Mouse (Mus musculus) spleen, adult 2 months (tissue): Measurements from ENCODE around the gene Pmel. TPM values are rescaled to one million over a fixed set of nuclear protein-coding genes. Genes with fewer than 3 reads are reported as not detected.

Source experiments
- DNase-seq, 2 experiments: peaks; one replicate each; pipeline versions ENCODE4 v3.0.0 to v3.0.0-alpha.2; 2012 to 2021; ENCODE audit warnings: low spot score in 2 of 2, low read depth in 1 of 2
- H3K27ac ChIP-seq: fragments of 200-500 bp; 2 replicates; pipeline ENCODE4 v1.5.1; 2012; ENCODE audit warnings: low read length, inconsistent platforms; ENCODE audit not compliant: insufficient read depth
- H3K27me3 ChIP-seq: fragments of 200-500 bp; 2 replicates; pipeline ENCODE4 v1.6.1; 2012; ENCODE audit warnings: mild to moderate bottlenecking, moderate library complexity, low read length, inconsistent platforms; ENCODE audit not compliant: control insufficient read depth, insufficient read depth
- H3K36me3 ChIP-seq: fragments of 200-500 bp; 2 replicates; pipeline ENCODE4 v1.6.1; 2012; ENCODE audit warnings: mild to moderate bottlenecking, low read length, inconsistent platforms; ENCODE audit not compliant: control insufficient read depth, insufficient read depth
- H3K4me1 ChIP-seq: fragments of 200-500 bp; 2 replicates; pipeline ENCODE4 v1.6.1; 2011; ENCODE audit warnings: inconsistent platforms; ENCODE audit not compliant: control insufficient read depth, insufficient read depth, insufficient read length
- H3K4me3 ChIP-seq: fragments of 200-500 bp; 2 replicates; pipeline ENCODE4 v1.5.1; 2011; ENCODE audit warnings: mild to moderate bottlenecking, inconsistent platforms; ENCODE audit not compliant: insufficient read depth, insufficient read length; ENCODE audit errors: extremely low read depth
- CTCF ChIP-seq: fragments of 200-500 bp; IDR thresholded peaks from 2 replicates; pipeline ENCODE4 v1.5.1; 2011; ENCODE audit warnings: mild to moderate bottlenecking, inconsistent platforms; ENCODE audit not compliant: insufficient read depth, insufficient read length, insufficient replicate concordance; ENCODE audit errors: extremely low read depth
- POLR2A ChIP-seq: fragments of 200-500 bp; IDR thresholded peaks from 2 replicates; pipeline ENCODE4 v1.6.1; 2011; ENCODE audit warnings: low read depth, low read length, inconsistent platforms
- WGBS: fragments of 180-500 bp; shearing (Covaris S2); methylation state at CpG from one replicate; pipeline ENCODE4 v1.1.7; 2018; 5-methylcytosine and 5-hydroxymethylcytosine counted together
- polyA plus RNA-seq: library from polyadenylated mRNA; depleted of rRNA; stranded (reverse); fragments of >200 nt; gene quantifications from 2 replicates; pipeline ENCODE4 v1.2.3, GENCODE M21; 2012

Gene Pmel
- polyA plus RNA-seq, 1 experiment: 9.3 TPM

DNA sequence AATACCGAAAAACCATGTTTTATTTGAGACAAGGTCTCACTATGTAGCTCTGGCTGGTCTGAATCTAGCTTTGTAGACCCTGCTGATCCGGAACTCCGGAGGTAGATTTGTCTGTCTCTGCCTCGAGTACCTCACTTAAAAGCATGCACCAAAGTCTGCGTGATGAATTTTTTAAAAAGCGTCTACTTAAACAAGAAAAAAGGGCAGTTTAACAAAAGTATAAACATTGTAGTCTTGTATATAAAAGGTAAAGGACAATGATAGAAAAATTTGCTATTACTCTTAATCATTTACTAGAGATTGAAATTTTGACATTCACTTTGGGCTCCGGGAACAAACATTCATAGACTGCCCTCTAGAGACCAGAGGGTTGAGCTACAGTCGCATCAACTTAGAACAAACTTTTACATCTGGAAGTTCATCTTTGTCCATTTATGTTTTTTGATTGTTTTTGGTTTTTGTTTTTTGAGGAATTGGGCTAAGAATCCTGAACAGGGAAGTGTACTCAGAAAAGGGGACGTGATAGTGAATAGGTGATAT, 29.5 kb upstream of the Pmel start:
- TF ChIP-seq POLR2A: no peak
- peak; percentile 25; the same call in 1 of the 2 replicates for TF ChIP-seq CTCF
- Histone ChIP-seq H3K27me3 (no peaks in the 10 kb centered on the region), H3K4me1 (peaks cover 5% of the 10 kb centered on the region; the same call in 1 of the 2 replicates), H3K36me3 (peaks cover 6% of the 10 kb centered on the region), H3K27ac (peak overlapping the region; percentile 89), H3K4me3 (peak overlapping the region; percentile 78)
- peak; percentile 29 to 41 for DNase-seq
- 1% methylated on average over 9 of the region's 9 CpGs for WGBS

DNA sequence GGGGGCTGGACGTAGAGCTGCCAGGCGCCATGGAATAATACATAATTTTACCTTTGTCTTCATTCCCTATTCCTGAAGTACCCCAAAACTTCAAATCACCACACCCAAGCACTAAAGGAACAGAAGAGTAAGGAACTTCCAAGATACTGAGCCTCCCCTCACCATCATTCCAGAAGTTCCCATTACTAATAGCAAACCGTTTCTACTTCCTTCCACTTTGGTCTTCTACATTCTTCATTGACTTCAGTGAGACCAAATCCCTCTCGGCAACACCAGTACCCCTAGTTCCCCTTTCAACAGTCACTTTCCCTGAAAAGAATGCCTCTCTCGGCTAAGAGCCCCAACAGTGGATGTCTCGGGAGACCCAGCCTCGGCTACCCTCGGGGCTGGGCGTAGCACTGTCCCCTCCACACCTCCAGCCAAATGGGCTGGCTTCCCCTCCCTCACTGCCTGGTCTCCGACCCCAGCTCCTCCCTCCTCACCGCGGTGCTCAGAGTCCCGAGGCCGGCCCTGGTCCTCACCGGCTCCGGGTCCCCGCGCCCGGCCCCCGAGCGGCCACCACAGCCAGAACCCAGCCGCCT, 8.5 kb upstream of the Pmel start:
- H3K4me3 ChIP-seq: peak overlapping the region; percentile 83
- peaks cover 7% of the 10 kb centered on the region; the same call in 1 of the 2 replicates for H3K4me1 ChIP-seq
- peak overlapping the region; percentile 92 for H3K27ac ChIP-seq
- no peaks in the 10 kb centered on the region for H3K27me3 ChIP-seq
- under 1% methylated on average over 21 of the region's 22 CpGs for WGBS
- H3K36me3 ChIP-seq: peaks cover 5% of the 10 kb centered on the region
- DNase-seq: no peak
- no peak for TF ChIP-seq POLR2A
- TF ChIP-seq CTCF: no peak

DNA sequence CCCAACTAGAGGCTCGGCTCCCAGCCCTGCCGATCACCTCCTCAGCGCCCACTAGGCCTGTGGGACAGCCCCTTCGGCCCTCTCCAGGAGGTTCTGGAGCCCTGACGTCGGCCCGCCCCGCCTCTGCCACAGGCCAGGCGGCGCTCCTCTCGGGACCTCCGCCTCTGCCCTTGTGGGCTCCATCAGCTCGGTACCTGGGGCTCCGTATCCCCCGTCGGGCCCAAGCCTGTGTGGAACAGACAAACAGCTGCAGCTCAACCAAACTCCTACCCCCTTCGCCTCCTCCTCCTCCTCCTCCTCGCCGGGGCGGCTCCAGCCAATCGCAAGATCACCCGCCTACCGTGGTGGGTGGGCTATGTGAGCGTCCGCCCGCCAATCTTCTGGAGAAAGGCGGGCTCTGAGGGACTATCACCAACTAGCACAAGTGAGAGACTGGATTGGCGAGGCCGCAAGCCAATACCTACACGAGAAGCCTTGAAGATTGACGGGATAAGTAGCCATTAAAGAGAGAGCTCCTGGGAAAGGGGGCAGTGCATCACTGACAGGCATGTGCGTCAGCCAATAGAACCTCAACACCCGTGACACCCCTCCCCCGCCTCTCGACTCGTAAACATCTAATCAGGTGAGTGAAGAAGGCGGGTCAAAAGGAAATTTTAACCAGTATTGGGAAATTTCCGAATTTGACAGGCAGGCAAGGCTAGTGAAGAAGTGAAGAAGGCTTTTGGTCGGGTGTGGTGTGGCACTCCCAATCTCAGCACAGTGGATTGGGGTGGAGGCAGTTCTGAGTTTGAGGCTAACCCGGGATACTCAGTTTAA, 7.8 kb upstream of the Pmel start, which contains the start of gene Rab5b:
TSS of gene Rab5b (minus strand) at position 273 of the 816 bp plus-strand sequence.
- peak; percentile 95 to 100 for DNase-seq
- H3K36me3 ChIP-seq: peaks cover 9% of the 10 kb centered on the region
- peak within 1 kb of the TSS; percentile 92 for H3K27ac ChIP-seq
- H3K27me3 ChIP-seq: no peaks in the 10 kb centered on the region
- peaks cover 7% of the 10 kb centered on the region; the same call in 1 of the 2 replicates for H3K4me1 ChIP-seq
- peak within 1 kb of the TSS; percentile 83 for H3K4me3 ChIP-seq
- peak; percentile 85 for TF ChIP-seq POLR2A
- no peak for TF ChIP-seq CTCF
- WGBS: 1% methylated on average over 39 of the region's 40 CpGs

DNA sequence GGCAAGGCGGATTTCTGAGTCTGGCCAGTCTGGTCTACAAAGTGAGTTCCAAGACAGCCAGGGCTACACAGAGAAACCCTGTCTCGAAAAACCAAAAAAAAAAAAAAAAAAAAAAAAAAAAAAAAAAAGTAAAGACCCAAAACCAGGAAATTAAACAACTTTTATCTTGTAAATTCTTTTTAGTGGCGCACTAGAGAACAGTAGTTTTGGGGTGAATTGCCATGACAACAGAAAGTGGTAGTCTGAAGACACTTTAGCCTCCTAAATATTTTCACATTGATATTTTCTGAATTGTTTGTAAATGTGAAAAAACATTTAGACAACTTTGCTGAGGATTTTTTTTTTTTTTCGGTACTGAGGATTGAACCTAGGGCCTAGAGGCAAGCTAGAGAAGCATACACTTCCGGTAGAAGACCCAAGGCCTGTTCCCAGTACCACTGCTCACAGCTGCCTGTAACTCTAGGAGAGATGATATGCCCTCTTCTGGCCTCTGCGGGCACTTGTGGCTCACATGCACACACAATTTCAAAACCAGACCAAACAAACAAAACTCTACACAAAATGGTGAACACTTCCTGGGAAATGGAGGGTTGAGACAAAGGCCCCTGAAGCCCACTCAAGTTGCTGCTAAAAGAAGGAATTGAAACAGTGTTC, 6.8 kb upstream of the Pmel start:
- H3K4me1 ChIP-seq: peaks cover 7% of the 10 kb centered on the region; the same call in 1 of the 2 replicates
- H3K36me3 ChIP-seq: peaks cover 10% of the 10 kb centered on the region
- no peaks in the 10 kb centered on the region for H3K27me3 ChIP-seq
- 81% methylated on average over 6 of the region's 6 CpGs for WGBS
- DNase-seq: no peak
- no peak for TF ChIP-seq CTCF
- TF ChIP-seq POLR2A: no peak
- 0 out of 2 replicates have a peak overlapping the region, but pooled peaks have one; percentile 87 for H3K27ac ChIP-seq
- H3K4me3 ChIP-seq: no peak overlapping the region

DNA sequence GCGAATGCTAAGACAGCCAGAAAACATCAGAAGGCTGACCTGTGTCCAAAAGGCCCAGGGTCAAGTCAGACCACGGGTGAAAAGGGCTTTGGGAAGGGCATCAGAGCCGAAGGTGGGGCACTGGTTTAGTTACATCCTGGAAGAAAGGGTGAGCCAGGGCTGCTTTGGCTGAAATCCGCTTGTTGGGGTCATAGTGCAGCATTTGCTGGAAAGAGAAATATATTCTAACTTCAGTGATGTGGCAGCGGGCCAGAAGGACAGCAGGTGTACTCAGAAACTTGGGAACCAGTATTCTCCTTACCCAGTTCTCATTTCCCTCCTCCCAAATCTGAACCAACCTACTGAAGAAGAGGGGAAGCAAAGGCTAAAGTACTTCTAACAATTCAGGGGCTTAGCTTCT, 5.0 kb upstream of the Pmel start:
- DNase-seq: no peak
- WGBS: 87% methylated on average over 5 of the region's 5 CpGs
- TF ChIP-seq POLR2A (no peak), CTCF (no peak)
- Histone ChIP-seq H3K27me3 (no peaks in the 10 kb centered on the region), H3K27ac (no peak overlapping the region), H3K4me1 (peaks cover 7% of the 10 kb centered on the region; the same call in 1 of the 2 replicates), H3K4me3 (no peak overlapping the region), H3K36me3 (peaks cover 10% of the 10 kb centered on the region)

DNA sequence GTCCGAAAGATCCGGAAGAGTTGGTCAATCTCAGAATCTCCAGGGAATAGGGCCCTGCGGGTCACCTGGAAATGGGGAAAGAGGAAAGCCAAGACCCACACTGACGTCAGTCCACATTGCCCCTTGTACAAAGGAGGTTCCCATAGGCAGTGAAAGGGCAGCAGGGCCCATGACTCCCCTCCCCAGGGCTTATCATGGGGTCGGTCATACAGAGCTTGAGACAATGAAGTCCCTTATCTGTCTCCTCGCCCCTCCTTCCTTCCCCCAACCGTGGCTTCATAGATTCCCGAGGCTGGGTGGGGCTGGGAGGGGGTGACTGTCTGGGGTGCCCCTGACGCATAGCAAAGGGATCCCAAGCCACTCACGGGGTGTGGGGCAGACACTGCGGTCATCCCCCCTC, 4.4 kb upstream of the Pmel start:
- peaks cover 10% of the 10 kb centered on the region for H3K36me3 ChIP-seq
- WGBS: 79% methylated on average over 11 of the region's 11 CpGs
- no peak overlapping the region for H3K27ac ChIP-seq
- no peak for TF ChIP-seq CTCF
- no peak for TF ChIP-seq POLR2A
- no peak for DNase-seq
- peaks cover 7% of the 10 kb centered on the region; the same call in 1 of the 2 replicates for H3K4me1 ChIP-seq
- H3K27me3 ChIP-seq: no peaks in the 10 kb centered on the region
- no peak overlapping the region for H3K4me3 ChIP-seq

DNA sequence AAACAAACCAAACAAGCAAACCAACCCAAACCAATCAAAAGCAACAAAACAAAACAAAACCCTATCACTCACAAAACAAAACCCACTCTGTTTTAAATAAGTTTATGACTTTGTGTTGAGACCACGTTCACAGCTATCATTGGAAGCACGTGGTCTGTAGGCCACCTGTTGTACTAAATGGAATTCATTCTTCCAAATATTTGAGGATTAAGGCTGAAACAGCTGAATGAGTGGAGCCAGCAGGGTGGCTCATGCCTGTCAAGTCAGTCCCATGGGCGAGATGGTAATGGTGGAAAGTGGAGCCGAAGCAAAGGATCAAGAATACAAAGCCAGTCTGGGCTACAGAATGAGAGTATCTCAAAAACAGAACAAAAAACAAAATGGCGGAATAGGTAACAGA, 3.3 kb upstream of the Pmel start:
- Histone ChIP-seq H3K36me3 (peaks cover 10% of the 10 kb centered on the region), H3K4me1 (peaks cover 8% of the 10 kb centered on the region; the same call in 1 of the 2 replicates), H3K4me3 (no peak overlapping the region), H3K27ac (no peak overlapping the region), H3K27me3 (no peaks in the 10 kb centered on the region)
- 95% methylated on average over 5 of the region's 5 CpGs for WGBS
- TF ChIP-seq POLR2A: no peak
- TF ChIP-seq CTCF: no peak
- no peak for DNase-seq
